Mouse (Mus musculus): ENCODE measurements around the gene Myom3.

The Myom3 gene

GRCm38 (mm10) chr4:135804169-135804568 lies 44.7 kb downstream of the Myom3 start:
- DNase-seq (ENCODE audit: low spot score in 2 of 2), result no peak

DNA sequence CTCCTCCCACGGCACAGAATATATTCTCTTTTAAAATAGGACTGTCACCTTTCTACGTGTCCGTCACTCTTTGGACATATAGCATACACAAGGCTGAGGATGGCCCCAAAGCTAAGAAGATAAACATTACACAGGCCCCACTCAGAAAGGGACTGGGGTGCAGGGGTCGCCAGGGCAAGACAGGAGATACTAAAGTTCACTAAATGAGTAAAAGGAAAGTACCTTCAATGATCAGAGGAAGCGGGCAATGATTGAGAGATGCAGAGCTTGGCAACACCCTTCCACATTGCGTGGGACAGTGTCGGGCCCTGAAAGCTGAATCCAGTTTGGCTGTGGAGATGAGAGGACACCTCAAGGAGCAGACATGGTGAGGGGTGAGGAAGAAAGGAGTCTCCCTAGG lies 55.4 kb downstream of the Myom3 start:
- no peak for DNase-seq (ENCODE audit: low spot score in 2 of 2)

DNA sequence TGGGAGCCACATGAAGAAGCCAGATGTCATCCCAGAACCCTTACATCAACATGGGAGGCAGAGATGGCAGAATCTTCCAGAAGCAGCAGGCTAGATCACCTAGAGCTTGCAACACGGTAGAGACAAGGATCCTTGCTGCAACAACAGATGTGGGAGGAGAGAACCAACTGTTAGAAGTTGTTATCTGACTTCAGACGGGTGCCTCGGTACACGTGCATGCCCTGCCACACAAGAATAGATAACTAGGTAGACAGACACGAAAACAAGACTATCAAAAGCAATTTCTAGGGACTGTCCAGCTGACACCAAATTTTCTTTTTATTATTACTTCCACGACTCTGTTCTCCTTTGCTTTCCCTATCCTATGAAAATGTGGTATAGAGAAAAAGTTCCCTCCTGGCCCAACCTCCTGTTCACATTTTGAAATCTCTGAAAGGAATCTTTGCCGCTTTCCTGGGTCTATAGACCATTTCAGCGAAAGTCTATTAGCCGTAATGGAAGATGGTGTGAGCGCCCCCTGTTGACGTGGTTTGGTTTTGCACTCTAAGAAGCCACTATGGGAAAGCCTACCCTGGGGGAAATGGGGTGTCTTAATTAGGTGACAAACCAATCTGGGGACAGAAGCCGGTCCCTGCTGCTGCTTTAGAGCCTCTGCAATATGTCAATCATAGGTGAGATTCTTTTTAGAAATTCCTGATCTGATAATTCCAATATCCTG lies 57.5 kb downstream of the Myom3 start:
- DNase-seq (ENCODE audit: low spot score in 2 of 2), result peak in 1 of 2 experiments; percentile 40

- DNase-seq (ENCODE audit: low spot score in 2 of 2), result no peak
Observed at GRCm38 (mm10) chr4:135818366-135818765, 58.9 kb downstream of the Myom3 start.

DNA sequence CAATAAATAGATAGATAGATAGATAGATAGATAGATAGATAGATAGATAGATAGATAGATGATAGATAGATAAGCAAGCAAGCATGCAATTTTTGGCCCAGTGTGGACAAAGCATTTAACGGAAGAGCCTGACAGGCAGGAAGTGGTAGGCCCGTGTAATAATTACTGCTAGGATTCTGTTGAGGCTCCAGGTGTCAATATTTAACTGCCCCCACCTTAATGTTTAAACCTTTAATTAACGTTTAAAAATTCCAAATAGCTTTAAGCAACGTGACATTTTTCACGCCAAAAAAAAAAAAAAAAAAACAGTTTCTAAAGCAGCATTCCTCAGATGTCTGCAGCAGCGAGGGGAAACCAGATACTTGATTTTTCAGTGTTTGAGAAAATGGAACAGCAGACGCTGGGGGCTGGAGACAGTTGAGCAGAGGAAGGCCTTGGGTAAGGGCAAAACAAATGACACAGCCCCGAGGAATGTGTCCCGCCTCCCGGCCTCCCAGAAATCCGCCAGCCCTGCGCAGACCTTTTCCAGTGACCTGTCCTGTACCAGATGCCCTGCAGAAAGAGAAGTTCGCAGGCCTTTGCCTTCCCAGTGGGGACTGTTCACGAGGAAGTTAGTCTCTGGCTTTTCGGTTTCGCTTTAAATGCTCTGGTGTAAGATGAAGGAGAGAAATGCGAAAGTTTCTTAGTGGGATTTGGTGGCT lies 60.5 kb downstream of the Myom3 start:
- no peak for DNase-seq (ENCODE audit: low spot score in 2 of 2)

- DNase-seq (ENCODE audit: low spot score in 2 of 2), result no peak
Observed at GRCm38 (mm10) chr4:135821772-135822171, 62.3 kb downstream of the Myom3 start.

DNA sequence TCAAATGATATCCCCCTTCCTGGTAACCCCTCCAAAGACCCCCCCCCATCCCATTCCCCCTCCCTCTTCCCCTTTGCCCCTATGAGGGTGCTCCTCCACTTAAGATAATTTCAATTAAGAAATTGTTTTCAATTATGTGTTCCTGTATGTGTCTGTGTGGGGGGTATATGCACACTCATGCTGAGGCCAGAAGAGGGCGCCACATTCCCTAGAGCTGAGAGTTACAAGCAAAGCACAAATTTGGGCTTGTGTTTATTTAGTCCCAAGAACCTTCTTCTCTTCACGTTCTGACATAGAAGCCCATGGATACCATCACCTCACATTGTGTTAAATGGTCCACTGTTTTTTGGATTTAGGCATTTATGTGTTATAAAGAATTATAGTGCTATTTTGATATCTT lies 63.8 kb downstream of the Myom3 start:
- DNase-seq (ENCODE audit: low spot score in 2 of 2), result peak in 1 of 2 experiments; percentile 52

DNA sequence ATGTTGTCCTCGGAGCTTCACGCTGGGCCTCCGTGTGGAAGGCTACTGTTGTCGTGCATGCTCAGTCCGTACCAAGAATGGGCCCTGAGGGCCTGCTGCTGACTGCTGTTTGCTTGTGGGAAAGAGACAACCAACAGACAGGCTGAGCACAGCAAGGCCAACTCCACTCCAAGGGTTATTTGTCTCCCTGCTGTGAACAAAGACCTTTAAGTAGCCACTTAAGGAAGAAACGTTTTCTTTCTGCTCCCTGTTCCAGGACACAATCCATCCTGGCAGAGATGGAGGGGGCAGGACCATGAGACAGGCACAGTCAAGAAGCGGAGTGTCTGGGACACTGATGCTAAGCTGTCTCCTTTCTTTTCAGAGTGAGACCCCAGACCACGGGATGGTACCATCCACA lies 64.7 kb downstream of the Myom3 start:
- DNase-seq (ENCODE audit: low spot score in 2 of 2), result no peak

DNA sequence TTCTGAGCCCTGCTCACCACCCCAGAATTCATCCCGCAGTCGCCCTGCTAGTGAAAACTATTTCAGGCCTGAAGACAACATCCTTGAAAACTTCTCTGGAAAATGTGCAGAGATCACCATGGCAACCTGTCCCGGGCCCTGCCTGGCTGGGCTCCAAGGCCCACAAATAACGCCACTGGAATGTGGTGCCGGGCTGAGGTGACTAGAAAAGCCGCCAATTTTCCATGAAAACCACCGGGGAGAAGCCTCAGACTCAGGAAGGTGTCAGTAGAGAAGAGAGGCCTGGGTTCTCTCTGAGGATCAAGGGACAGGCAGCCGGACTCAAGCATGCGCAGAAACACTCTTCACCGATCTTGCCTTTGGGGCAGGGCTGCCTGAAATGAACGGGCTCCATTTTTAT lies 69.0 kb downstream of the Myom3 start:
- peak in 1 of 2 experiments; percentile 27 for DNase-seq (ENCODE audit: low spot score in 2 of 2)

DNA sequence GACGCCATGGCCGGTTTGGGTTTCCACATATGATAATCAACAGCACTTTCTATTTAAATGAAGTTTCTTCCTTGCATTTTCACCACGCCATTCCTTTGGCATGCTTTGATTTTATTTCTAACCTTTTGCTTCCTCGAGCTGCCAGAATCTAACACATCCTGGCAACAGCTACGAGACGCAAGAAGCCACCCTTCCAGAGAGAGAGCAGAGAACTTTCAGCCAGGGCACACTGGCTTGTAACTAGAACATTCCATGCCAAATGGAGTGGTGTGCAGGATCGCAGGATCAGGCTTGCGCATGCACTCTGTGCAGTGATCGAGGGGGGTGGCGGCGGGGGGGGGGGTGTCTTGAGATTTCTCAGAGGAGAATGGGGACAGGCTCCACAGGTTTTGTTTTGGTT lies 72.6 kb downstream of the Myom3 start:
- DNase-seq (ENCODE audit: low spot score in 2 of 2), result no peak

DNA sequence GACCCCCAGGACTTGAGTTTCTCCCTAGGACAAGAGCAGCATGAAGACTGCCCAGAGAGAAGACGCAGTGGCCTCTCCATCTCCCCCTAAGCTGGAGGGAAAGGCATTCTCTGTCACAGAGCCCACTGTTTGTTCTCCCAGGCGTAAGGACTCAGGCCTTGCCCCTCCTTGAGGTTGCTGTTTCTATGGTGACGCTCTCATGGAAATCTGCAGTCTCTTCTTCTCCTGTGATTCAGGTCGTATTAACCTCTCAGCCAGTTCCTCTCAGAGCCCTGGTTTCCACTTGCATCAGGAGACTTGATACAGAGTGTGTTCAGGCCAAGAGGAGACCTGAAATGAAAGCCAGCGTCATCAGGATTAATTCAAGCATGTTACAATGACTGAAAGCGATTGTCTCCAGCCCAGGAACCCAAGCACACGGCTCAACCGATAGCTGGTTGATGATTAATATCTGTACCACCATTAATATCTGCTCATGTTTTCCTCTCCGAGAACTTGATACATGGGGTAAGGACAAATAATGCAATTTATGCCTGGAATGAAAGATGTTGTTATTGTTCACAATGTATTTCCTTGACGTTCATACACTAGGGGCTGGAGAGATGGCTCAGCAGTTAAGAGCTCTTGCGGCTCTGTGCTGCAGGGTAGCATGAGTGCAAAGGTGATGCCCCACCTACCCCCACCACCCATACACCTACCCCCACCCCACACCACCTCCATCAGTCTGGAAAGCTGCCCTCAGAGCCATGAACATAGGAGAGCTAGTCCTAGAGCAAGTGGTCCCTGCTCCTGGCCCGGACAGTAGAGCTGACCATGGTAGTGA lies 74.0 kb downstream of the Myom3 start:
- peak in 1 of 2 experiments; percentile 30 for DNase-seq (ENCODE audit: low spot score in 2 of 2)

DNA sequence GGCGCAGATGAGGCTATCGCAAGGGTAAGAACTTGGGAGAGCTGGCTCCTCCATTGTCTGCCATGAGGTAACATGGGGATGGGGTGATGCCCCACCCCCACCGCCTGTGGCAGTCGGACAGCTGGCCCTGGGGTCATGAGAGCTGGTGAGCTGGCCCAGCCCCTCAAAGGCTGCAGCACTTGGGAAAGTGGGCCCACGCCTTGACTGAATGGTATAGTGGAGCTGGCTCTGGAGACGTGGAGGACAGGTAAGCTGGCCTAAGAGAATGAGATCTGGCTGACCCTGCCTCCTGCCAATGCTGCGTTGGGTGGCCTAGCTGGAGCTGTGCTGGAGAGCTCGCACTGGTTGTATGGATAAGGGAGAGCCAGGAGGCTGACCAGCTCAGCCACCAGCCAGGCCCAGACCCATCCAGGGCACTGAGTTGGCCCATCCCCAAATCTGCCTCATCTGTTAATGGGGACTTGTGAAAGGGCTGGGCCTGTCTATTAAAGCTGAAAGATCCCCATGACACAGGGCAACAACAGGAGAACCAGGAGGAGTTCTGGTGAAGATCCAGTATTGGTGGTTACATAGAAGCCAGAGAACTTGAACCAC lies 74.7 kb downstream of the Myom3 start:
- no peak for DNase-seq (ENCODE audit: low spot score in 2 of 2)

DNA sequence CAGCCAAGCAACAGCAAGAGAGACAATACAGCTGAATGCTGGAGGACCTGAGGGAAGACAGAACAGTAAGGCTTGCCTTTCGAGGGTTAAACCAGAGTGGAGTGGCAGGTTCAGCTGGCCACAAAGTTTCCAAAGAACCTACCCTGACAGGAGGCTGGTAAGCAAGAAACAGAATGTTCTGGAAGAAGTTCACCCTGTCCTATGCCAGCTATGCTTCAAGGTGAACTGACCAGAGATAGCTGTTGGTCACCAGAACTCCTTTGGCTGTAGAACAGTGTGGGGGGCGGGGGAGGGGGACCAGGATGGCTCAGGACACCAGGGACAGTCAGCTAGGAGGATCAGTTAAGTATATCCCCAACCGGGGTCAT lies 79.4 kb downstream of the Myom3 start:
- no peak for DNase-seq (ENCODE audit: low spot score in 2 of 2)

DNA sequence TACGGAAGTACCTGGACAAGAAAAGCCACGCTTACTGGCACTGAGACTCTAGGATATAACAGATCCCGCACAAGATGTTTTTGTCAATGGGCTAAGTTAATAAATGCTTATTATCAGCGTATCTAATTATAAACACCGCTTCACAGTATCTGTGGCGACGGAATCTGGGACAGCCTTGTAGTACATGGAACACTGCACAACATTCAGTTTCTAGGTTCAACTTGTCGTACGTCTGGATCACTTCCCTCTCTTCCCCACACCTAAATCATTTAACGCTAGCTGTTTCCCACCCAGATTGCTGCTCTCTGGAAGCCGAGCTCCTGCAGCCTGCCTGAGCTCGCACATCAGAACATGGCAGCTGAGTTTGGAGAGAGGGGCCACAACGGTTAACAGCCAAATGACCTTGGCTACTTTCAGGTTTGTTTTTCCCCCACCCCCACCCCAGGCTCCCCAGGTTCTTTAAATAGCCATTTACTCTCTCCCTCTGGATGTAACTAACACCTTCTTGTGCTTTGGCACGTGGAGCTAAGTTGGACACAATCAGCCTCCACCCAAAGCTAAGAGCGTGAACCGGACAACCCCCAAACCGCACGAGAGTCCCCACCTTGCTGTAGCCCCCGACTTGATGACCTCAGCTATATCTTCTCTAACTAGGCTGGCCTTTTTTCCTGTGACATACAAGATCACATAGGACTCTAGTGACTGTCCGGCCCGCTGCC lies 79.9 kb downstream of the Myom3 start:
- no peak for DNase-seq (ENCODE audit: low spot score in 2 of 2)

GRCm38 (mm10) chr4:135844400-135844799 lies 84.9 kb downstream of the Myom3 start:
- DNase-seq (ENCODE audit: low spot score in 2 of 2), result no peak

DNA sequence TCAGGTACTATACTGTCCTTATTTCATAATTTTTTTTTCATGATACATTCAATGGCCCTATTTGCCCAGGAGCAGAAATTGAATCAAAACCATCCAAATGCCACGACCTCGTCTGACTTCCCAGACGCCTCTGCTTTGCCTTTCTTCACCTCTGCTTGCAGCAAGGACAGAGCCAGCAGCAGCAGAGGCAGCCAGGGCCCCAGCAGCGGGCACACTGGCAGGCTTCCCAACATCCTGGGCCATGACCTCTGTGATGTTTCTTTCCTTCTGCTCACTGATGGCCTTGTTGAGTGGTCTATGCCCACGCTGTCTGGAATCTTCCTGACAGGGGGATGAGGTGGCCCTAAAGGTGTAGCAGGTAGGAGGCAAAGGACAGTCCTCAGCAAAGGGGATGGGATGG lies 88.1 kb downstream of the Myom3 start:
- DNase-seq (ENCODE audit: low spot score in 2 of 2), result no peak

DNA sequence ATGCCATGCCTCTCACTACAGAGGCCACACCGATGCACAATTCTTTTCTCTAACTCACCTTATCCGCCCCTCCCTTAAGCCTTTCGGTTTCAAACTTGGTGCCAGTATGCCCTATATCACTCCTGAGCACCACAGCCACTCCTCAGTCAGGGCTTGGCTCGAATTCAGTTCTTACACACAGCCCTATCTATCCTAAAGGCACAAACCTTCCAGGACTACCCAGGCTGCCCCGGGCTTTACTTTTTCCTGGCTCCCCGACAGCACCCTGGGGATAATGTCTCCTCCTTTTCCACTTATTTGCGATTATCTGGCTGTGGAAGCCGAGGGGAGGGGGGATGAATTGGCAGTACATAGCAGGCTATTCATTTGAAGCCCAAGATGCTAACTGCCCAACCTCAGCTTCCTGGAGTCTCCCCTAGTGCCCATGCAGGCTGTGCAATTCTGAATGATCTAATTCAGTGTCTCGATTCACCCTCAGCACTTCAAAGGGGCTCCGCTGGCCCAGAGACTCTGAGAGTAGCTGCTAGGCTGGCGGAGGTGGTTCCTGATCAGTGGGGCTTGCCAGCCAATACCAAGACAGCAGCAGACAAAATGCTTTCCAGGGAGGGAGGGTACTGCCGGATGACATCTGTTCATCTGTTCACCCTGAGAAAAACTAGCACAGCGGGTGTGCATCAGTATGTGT lies 91.0 kb downstream of the Myom3 start:
- DNase-seq (ENCODE audit: low spot score in 2 of 2), result peak in 1 of 2 experiments; percentile 61

- no peak for DNase-seq (ENCODE audit: low spot score in 2 of 2)
Observed at GRCm38 (mm10) chr4:135851942-135852341, 92.4 kb downstream of the Myom3 start.

GRCm38 (mm10) chr4:135853987-135854546 lies 94.6 kb downstream of the Myom3 start:
- DNase-seq (ENCODE audit: low spot score in 2 of 2), result no peak

DNA sequence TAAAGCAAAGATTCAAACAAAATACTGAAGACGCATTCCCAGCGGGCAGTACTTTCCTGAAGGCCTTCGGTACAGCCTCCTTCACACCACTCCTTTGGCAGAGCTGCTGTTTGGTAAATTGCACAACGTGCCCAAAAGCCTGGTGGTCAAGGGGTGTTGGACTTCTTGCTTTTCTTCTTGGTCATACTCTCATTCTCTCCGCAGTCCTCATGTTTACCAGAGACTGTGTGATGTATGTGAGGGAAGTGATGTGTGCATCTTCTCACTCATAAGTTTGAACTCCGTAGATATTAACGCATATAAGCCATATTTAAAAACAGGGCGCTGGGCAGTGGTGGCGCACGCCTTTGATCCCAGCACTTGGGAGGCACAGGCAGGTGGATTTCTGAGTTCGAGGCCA lies 95.1 kb downstream of the Myom3 start:
- DNase-seq (ENCODE audit: low spot score in 2 of 2), result no peak

DNA sequence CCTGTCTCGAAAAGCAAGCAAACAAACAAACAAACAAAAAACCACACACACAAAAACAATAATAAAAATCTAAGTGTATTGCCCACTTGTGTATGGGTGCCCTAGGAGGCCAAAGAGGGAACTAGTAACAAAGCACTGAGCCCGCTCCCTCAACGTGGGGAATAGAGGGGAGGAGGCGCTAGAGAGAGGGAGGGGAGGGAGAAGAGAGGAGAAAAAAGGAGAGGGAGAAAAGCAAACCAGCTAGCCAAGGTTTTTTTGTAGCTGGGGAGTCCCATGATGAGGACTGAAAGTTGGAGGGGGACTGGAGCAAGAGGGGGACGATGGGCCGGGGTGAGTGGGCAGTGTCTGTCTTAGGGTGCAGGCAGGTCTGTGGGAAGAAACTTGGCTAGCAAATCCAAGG lies 95.6 kb downstream of the Myom3 start:
- no peak for DNase-seq (ENCODE audit: low spot score in 2 of 2)
